Mouse (Mus musculus) megakaryocyte, embryonic 14.5 days (primary cell): ENCODE measurements around the gene Gse1. TPM values are rescaled to one million over a fixed set of nuclear protein-coding genes. Genes with fewer than 3 reads are reported as not detected.

ENCODE experiments used
- H3K27me3 ChIP-seq: replicated peaks from 2 replicates; pipeline ENCODE3; 2012; ENCODE audit warnings: inconsistent platforms
- H3K36me3 ChIP-seq: replicated peaks from 2 replicates; pipeline ENCODE3; 2012; ENCODE audit warnings: low read length, inconsistent platforms, mixed read lengths
- H3K4me1 ChIP-seq: 2 replicates; pipeline ENCODE4 v1.6.1; 2012; ENCODE audit warnings: inconsistent platforms
- H3K4me3 ChIP-seq: replicated peaks from 2 replicates; pipeline ENCODE3; 2012; ENCODE audit warnings: moderate library complexity, mild to moderate bottlenecking, inconsistent platforms
- H3K9me3 ChIP-seq: 2 replicates; pipeline ENCODE4 v1.6.1; 2012; ENCODE audit warnings: inconsistent platforms
- FLI1 ChIP-seq: IDR thresholded peaks from 2 replicates; pipeline ENCODE4 v1.6.1; 2012; ENCODE audit warnings: low read length, inconsistent platforms, mixed read lengths
- GATA1 ChIP-seq: IDR thresholded peaks from 3 replicates; pipeline ENCODE4 v1.6.1; 2012; ENCODE audit warnings: mixed read lengths, low read length, inconsistent platforms, borderline replicate concordance
- polyA plus RNA-seq: library from polyadenylated mRNA; stranded (reverse); fragments of >175 nt; gene quantifications from 2 replicates; pipeline ENCODE4 v1.2.3, GENCODE M21; 2012; ENCODE audit warnings: low replicate concordance; ENCODE audit not compliant: insufficient read depth

Gene Gse1
- polyA plus RNA-seq, 1 experiment: 163 TPM

GRCm38 (mm10) chr8:120189440-120189839 lies 38.8 kb upstream of the Gse1 start:
- Histone ChIP-seq H3K36me3 (no peaks in the 10 kb centered on the region), H3K4me1 (no peaks in the 10 kb centered on the region), H3K9me3 (peaks cover 8% of the 10 kb centered on the region), H3K4me3 (no peak overlapping the region), H3K27me3 (peaks cover 63% of the 10 kb centered on the region)
- TF ChIP-seq GATA1: no peak
- no peak for TF ChIP-seq FLI1

GRCm38 (mm10) chr8:120190107-120190809 lies 38.0 kb upstream of the Gse1 start:
- TF ChIP-seq GATA1: no peak
- no peak for TF ChIP-seq FLI1
- no peak overlapping the region for H3K4me3 ChIP-seq
- peaks cover 8% of the 10 kb centered on the region for H3K9me3 ChIP-seq
- no peaks in the 10 kb centered on the region for H3K36me3 ChIP-seq
- peaks cover 57% of the 10 kb centered on the region for H3K27me3 ChIP-seq
- no peaks in the 10 kb centered on the region for H3K4me1 ChIP-seq

GRCm38 (mm10) chr8:120190810-120191413 lies 37.3 kb upstream of the Gse1 start:
- Histone ChIP-seq H3K9me3 (peaks cover 8% of the 10 kb centered on the region), H3K27me3 (peaks cover 51% of the 10 kb centered on the region), H3K36me3 (no peaks in the 10 kb centered on the region), H3K4me3 (no peak overlapping the region), H3K4me1 (no peaks in the 10 kb centered on the region)
- TF ChIP-seq GATA1 (no peak), FLI1 (no peak)

GRCm38 (mm10) chr8:120191633-120192032 lies 36.6 kb upstream of the Gse1 start:
- no peaks in the 10 kb centered on the region for H3K4me1 ChIP-seq
- peaks cover 44% of the 10 kb centered on the region for H3K27me3 ChIP-seq
- TF ChIP-seq FLI1 (no peak), GATA1 (no peak)
- H3K9me3 ChIP-seq: peaks cover 8% of the 10 kb centered on the region
- no peak overlapping the region for H3K4me3 ChIP-seq
- H3K36me3 ChIP-seq: no peaks in the 10 kb centered on the region

- Histone ChIP-seq H3K4me3 (no peak overlapping the region), H3K4me1 (no peaks in the 10 kb centered on the region), H3K9me3 (peaks cover 8% of the 10 kb centered on the region), H3K36me3 (no peaks in the 10 kb centered on the region), H3K27me3 (peaks cover 39% of the 10 kb centered on the region)
- TF ChIP-seq GATA1: no peak
- no peak for TF ChIP-seq FLI1
These were observed 36.1 kb upstream of the Gse1 start for GRCm38 (mm10) chr8:120192118-120192517.

GRCm38 (mm10) chr8:120201351-120201750 lies 26.9 kb upstream of the Gse1 start:
- H3K36me3 ChIP-seq: no peaks in the 10 kb centered on the region
- H3K9me3 ChIP-seq: peaks cover 14% of the 10 kb centered on the region
- H3K4me1 ChIP-seq: peaks cover 5% of the 10 kb centered on the region; the same call in 1 of the 2 replicates
- H3K27me3 ChIP-seq: peaks cover 50% of the 10 kb centered on the region
- no peak overlapping the region for H3K4me3 ChIP-seq
- TF ChIP-seq FLI1 (no peak), GATA1 (no peak)

- Histone ChIP-seq H3K4me3 (no peak overlapping the region), H3K9me3 (peaks cover 14% of the 10 kb centered on the region), H3K36me3 (no peaks in the 10 kb centered on the region), H3K4me1 (peaks cover 5% of the 10 kb centered on the region; the same call in 1 of the 2 replicates), H3K27me3 (peaks cover 55% of the 10 kb centered on the region)
- TF ChIP-seq GATA1 (no peak), FLI1 (no peak)
These were observed 25.7 kb upstream of the Gse1 start for GRCm38 (mm10) chr8:120202546-120202945.

- peaks cover 5% of the 10 kb centered on the region; the same call in 1 of the 2 replicates for H3K4me1 ChIP-seq
- H3K36me3 ChIP-seq: no peaks in the 10 kb centered on the region
- H3K27me3 ChIP-seq: peaks cover 62% of the 10 kb centered on the region
- no peak overlapping the region for H3K4me3 ChIP-seq
- TF ChIP-seq FLI1 (no peak), GATA1 (no peak)
- H3K9me3 ChIP-seq: peaks cover 6% of the 10 kb centered on the region
These were observed 23.4 kb upstream of the Gse1 start for GRCm38 (mm10) chr8:120204736-120205360.

GRCm38 (mm10) chr8:120205916-120206315 lies 22.3 kb upstream of the Gse1 start:
- TF ChIP-seq FLI1 (no peak), GATA1 (no peak)
- H3K4me3 ChIP-seq: no peak overlapping the region
- H3K4me1 ChIP-seq: peaks cover 5% of the 10 kb centered on the region; the same call in 1 of the 2 replicates
- no peaks in the 10 kb centered on the region for H3K9me3 ChIP-seq
- H3K36me3 ChIP-seq: no peaks in the 10 kb centered on the region
- peaks cover 70% of the 10 kb centered on the region for H3K27me3 ChIP-seq

GRCm38 (mm10) chr8:120207364-120207763 lies 20.9 kb upstream of the Gse1 start:
- no peaks in the 10 kb centered on the region for H3K36me3 ChIP-seq
- H3K27me3 ChIP-seq: peaks cover 72% of the 10 kb centered on the region
- TF ChIP-seq FLI1 (no peak), GATA1 (no peak)
- H3K9me3 ChIP-seq: no peaks in the 10 kb centered on the region
- H3K4me3 ChIP-seq: no peak overlapping the region
- H3K4me1 ChIP-seq: peaks cover 14% of the 10 kb centered on the region
